Mouse (Mus musculus): Measurements from ENCODE around the gene Fn1. TPM values are rescaled to one million over a fixed set of nuclear protein-coding genes. Genes with fewer than 3 reads are reported as not detected.
A peak's percentile ranks its signal among the peaks of the same experiment; 100 is the strongest.

Gene Fn1
- polyA plus RNA-seq, 1 experiment from 2014 or later = 38.3 TPM

GRCm38 (mm10) chr1:71635101-71636014 lies 17.6 kb downstream of the Fn1 start:
- 93% methylated on average over 10 of the region's 10 CpGs for WGBS
- TF ChIP-seq CTCF (IDR thresholded peaks at IDR 0.05; ENCODE audit: low read depth) = no peak

GRCm38 (mm10) chr1:71634471-71634981 lies 18.5 kb downstream of the Fn1 start:
- no peak for TF ChIP-seq CTCF (IDR thresholded peaks at IDR 0.05; ENCODE audit: low read depth)
- no peak overlapping the region for H3K9ac ChIP-seq (ENCODE audit: low read depth, low read length)
- H3K27me3 ChIP-seq (replicated peaks; ENCODE audit: control insufficient read depth, insufficient read depth, low read length) = no peaks in the 10 kb centered on the region
- H3K4me3 ChIP-seq (ENCODE audit: low read depth, low read length) = no peak overlapping the region
- H3K9me3 ChIP-seq (ENCODE audit: control insufficient read depth) = no peaks in the 10 kb centered on the region
- no peak overlapping the region for H3K4me2 ChIP-seq (replicated peaks; ENCODE audit: low read depth)
- H3K27ac ChIP-seq (ENCODE audit: low read depth, low read length) = no peak overlapping the region
- H3K36me3 ChIP-seq (ENCODE audit: control insufficient read depth, insufficient read depth) = peaks cover 12% of the 10 kb centered on the region; the same call in 1 of the 2 replicates
- WGBS = 81% methylated on average over 6 of the region's 6 CpGs
- H3K4me1 ChIP-seq (replicated peaks; ENCODE audit: control insufficient read depth, insufficient read depth, low read length) = no peaks in the 10 kb centered on the region
- no peak for ATAC-seq

More at GRCm38 (mm10) chr1:71635101-71636014, 17.6 kb downstream of the Fn1 start:
- Histone ChIP-seq H3K9ac (ENCODE audit: low read depth, low read length) (no peak overlapping the region), H3K27me3 (replicated peaks; ENCODE audit: control insufficient read depth, insufficient read depth, low read length) (no peaks in the 10 kb centered on the region), H3K4me1 (replicated peaks; ENCODE audit: control insufficient read depth, insufficient read depth, low read length) (no peaks in the 10 kb centered on the region), H3K36me3 (ENCODE audit: control insufficient read depth, insufficient read depth) (peaks cover 9% of the 10 kb centered on the region; the same call in 1 of the 2 replicates), H3K9me3 (ENCODE audit: control insufficient read depth) (no peaks in the 10 kb centered on the region), H3K27ac (ENCODE audit: low read depth, low read length) (no peak overlapping the region), H3K4me2 (replicated peaks; ENCODE audit: low read depth) (no peak overlapping the region), H3K4me3 (ENCODE audit: low read depth, low read length) (no peak overlapping the region)
- ATAC-seq = no peak

- ATAC-seq = no peak
- Histone ChIP-seq H3K27me3 (replicated peaks; ENCODE audit: control insufficient read depth, insufficient read depth, low read length) (no peaks in the 10 kb centered on the region), H3K36me3 (ENCODE audit: control insufficient read depth, insufficient read depth) (peaks cover 17% of the 10 kb centered on the region; the same call in 1 of the 2 replicates), H3K9me3 (ENCODE audit: control insufficient read depth) (no peaks in the 10 kb centered on the region), H3K27ac (ENCODE audit: low read depth, low read length) (no peak overlapping the region), H3K4me1 (replicated peaks; ENCODE audit: control insufficient read depth, insufficient read depth, low read length) (no peaks in the 10 kb centered on the region), H3K4me3 (ENCODE audit: low read depth, low read length) (no peak overlapping the region), H3K9ac (ENCODE audit: low read depth, low read length) (no peak overlapping the region), H3K4me2 (replicated peaks; ENCODE audit: low read depth) (no peak overlapping the region)
- no peak for TF ChIP-seq CTCF (IDR thresholded peaks at IDR 0.05; ENCODE audit: low read depth)
- 84% methylated on average over 10 of the region's 10 CpGs for WGBS
Observed at GRCm38 (mm10) chr1:71632387-71632786, 20.6 kb downstream of the Fn1 start.

- H3K36me3 ChIP-seq (ENCODE audit: control insufficient read depth, insufficient read depth) = peaks cover 18% of the 10 kb centered on the region; the same call in 1 of the 2 replicates
- WGBS = 88% methylated on average over 6 of the region's 6 CpGs
- no peak overlapping the region for H3K4me3 ChIP-seq (ENCODE audit: low read depth, low read length)
- H3K9me3 ChIP-seq (ENCODE audit: control insufficient read depth) = no peaks in the 10 kb centered on the region
- H3K27ac ChIP-seq (ENCODE audit: low read depth, low read length) = no peak overlapping the region
- no peak overlapping the region for H3K9ac ChIP-seq (ENCODE audit: low read depth, low read length)
- H3K27me3 ChIP-seq (replicated peaks; ENCODE audit: control insufficient read depth, insufficient read depth, low read length) = no peaks in the 10 kb centered on the region
- no peak for TF ChIP-seq CTCF (IDR thresholded peaks at IDR 0.05; ENCODE audit: low read depth)
- H3K4me2 ChIP-seq (replicated peaks; ENCODE audit: low read depth) = no peak overlapping the region
- H3K4me1 ChIP-seq (replicated peaks; ENCODE audit: control insufficient read depth, insufficient read depth, low read length) = no peaks in the 10 kb centered on the region
- no peak for ATAC-seq
Observed at GRCm38 (mm10) chr1:71631811-71632210, 21.2 kb downstream of the Fn1 start.

GRCm38 (mm10) chr1:71630243-71630642 lies 22.8 kb downstream of the Fn1 start:
- ATAC-seq = no peak
- no peaks in the 10 kb centered on the region for H3K9me3 ChIP-seq (ENCODE audit: control insufficient read depth)
- no peaks in the 10 kb centered on the region for H3K4me1 ChIP-seq (replicated peaks; ENCODE audit: control insufficient read depth, insufficient read depth, low read length)
- H3K4me3 ChIP-seq (ENCODE audit: low read depth, low read length) = no peak overlapping the region
- no peak overlapping the region for H3K27ac ChIP-seq (ENCODE audit: low read depth, low read length)
- 45% methylated on average over 8 of the region's 8 CpGs for WGBS
- no peaks in the 10 kb centered on the region for H3K27me3 ChIP-seq (replicated peaks; ENCODE audit: control insufficient read depth, insufficient read depth, low read length)
- no peak overlapping the region for H3K4me2 ChIP-seq (replicated peaks; ENCODE audit: low read depth)
- TF ChIP-seq CTCF (IDR thresholded peaks at IDR 0.05; ENCODE audit: low read depth) = no peak
- H3K36me3 ChIP-seq (ENCODE audit: control insufficient read depth, insufficient read depth) = peaks cover 19% of the 10 kb centered on the region
- H3K9ac ChIP-seq (ENCODE audit: low read depth, low read length) = no peak overlapping the region

GRCm38 (mm10) chr1:71623625-71624024 lies 29.4 kb downstream of the Fn1 start:
- peak; percentile 90 for ATAC-seq
- 52% methylated on average over 6 of the region's 6 CpGs for WGBS
- Histone ChIP-seq H3K4me2 (replicated peaks; ENCODE audit: low read depth) (no peak overlapping the region), H3K9ac (ENCODE audit: low read depth, low read length) (no peak overlapping the region), H3K9me3 (ENCODE audit: control insufficient read depth) (no peaks in the 10 kb centered on the region), H3K4me3 (ENCODE audit: low read depth, low read length) (no peak overlapping the region), H3K36me3 (ENCODE audit: control insufficient read depth, insufficient read depth) (peaks cover 16% of the 10 kb centered on the region), H3K27ac (ENCODE audit: low read depth, low read length) (peak overlapping the region; percentile 54; the same call in 1 of the 2 replicates), H3K27me3 (replicated peaks; ENCODE audit: control insufficient read depth, insufficient read depth, low read length) (no peaks in the 10 kb centered on the region), H3K4me1 (replicated peaks; ENCODE audit: control insufficient read depth, insufficient read depth, low read length) (no peaks in the 10 kb centered on the region)
- TF ChIP-seq CTCF (IDR thresholded peaks at IDR 0.05; ENCODE audit: low read depth) = no peak

Measured in intestine, postnatal 0 days (tissue).